Mouse (Mus musculus) limb, embryonic 11.5 days (tissue): Measurements from ENCODE around the gene Rpp25. TPM values are rescaled to one million over a fixed set of nuclear protein-coding genes. Genes with fewer than 3 reads are reported as not detected.

Source experiments
- ATAC-seq: fragments of 200-750 bp; cut with Nextera tagmentation; 2 replicates; pipeline ENCODE4 v1.8.0; 2017; ENCODE audit warnings: low read depth; ENCODE audit not compliant: insufficient number of reproducible peaks, low FRiP score, low TSS enrichment
- DNase-seq: peaks from one replicate; pipeline ENCODE4 v3.0.0-alpha.2; 2015; ENCODE audit warnings: low spot score
- H3K27ac ChIP-seq: fragments of 300-500 bp; sonication (generic); replicated peaks from 2 replicates; pipeline ENCODE4 v1.5.1; 2014; ENCODE audit warnings: low read depth, mild to moderate bottlenecking, low read length
- H3K27me3 ChIP-seq: fragments of 300-500 bp; sonication (generic); 2 replicates; pipeline ENCODE4 v1.6.1; 2014; ENCODE audit warnings: mild to moderate bottlenecking, low read length, mixed read lengths; ENCODE audit not compliant: control insufficient read depth, insufficient read depth
- H3K36me3 ChIP-seq: fragments of 300-500 bp; sonication (generic); 2 replicates; pipeline ENCODE4 v1.6.1; 2014; ENCODE audit warnings: mild to moderate bottlenecking, low read length, moderate library complexity, mixed read lengths; ENCODE audit not compliant: control insufficient read depth, insufficient read depth
- H3K4me1 ChIP-seq: fragments of 300-500 bp; sonication (generic); 2 replicates; pipeline ENCODE4 v1.6.1; 2014; ENCODE audit warnings: low read length, mixed read lengths; ENCODE audit not compliant: control insufficient read depth, insufficient read depth
- H3K4me2 ChIP-seq: fragments of 300-500 bp; sonication (generic); 2 replicates; pipeline ENCODE4 v1.6.1; 2014; ENCODE audit warnings: low read depth, mild to moderate bottlenecking, moderate library complexity; ENCODE audit not compliant: severe bottlenecking
- H3K4me3 ChIP-seq: fragments of 300-500 bp; sonication (generic); 2 replicates; pipeline ENCODE4 v1.5.1; 2014; ENCODE audit warnings: low read depth, low read length
- H3K9ac ChIP-seq: fragments of 300-500 bp; sonication (generic); 2 replicates; pipeline ENCODE4 v1.6.1; 2014; ENCODE audit warnings: mild to moderate bottlenecking, low read length
- H3K9me3 ChIP-seq: fragments of 300-500 bp; sonication (generic); 2 replicates; pipeline ENCODE4 v1.6.1; 2016; ENCODE audit warnings: low read length; ENCODE audit not compliant: control insufficient read depth
- WGBS: fragments of 180-500 bp; shearing (Covaris S2); extraction: QIAGEN DNeasy Blood & Tissue Kit; methylation state at CpG from one replicate; pipeline ENCODE4 v1.1.7; 2014; 5-methylcytosine and 5-hydroxymethylcytosine counted together
- polyA plus RNA-seq: library from polyadenylated mRNA; unstranded; fragments of >200 nt; fragmentation: Nextera tagmentation; extraction: Ambion mirVana; gene quantifications from 2 replicates; pipeline ENCODE4 v1.2.1, GENCODE M21; 2014

The Rpp25 gene
- polyA plus RNA-seq, 1 experiment from 2014 or later = 0.44 TPM

DNA sequence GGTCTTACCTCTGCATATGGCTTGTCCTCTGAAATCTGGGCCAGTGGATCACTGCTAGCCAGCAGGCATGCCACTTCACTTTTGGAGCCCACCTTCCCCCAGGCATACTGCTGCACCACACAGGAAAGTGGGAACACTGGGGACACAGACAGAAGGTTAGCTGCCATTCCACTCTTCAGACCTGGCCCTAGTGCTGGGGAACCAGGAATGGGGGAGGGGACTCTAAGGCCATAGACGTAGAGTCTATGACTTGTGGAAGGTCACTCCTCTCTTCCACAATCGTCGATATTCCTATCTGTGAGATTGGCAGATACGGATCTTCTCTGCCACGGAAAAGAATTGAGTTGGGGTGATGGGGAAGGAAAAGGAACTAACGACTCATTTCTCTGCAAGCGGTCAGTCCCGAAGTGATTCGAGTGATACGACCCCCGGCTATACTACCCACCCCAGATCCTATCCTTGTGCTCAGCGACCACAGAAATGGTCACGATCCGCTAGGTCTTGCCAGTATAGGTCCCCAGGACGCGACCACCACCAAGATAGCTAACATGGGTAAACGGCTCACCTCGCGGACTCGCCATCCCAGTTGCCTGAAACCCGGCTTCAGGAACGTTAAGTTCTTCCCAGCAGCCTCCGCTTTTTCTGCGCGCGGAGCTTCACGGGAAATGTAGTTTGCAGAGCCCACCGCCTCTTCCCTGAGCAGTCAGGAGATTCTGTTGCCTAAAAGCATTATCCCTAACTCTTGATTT lies 48.5 kb downstream of the Rpp25 start, which contains the start of gene Mpi:
Gene Mpi, minus strand, starts transcription at position 625 of the 749 bp plus-strand sequence.
- no peak for ATAC-seq
- Histone ChIP-seq H3K36me3 (peaks cover 15% of the 10 kb centered on the region; the same call in 1 of the 2 replicates), H3K4me2 (peak within 1 kb of the TSS; percentile 61), H3K4me3 (peak within 1 kb of the TSS; percentile 60), H3K27me3 (no peaks in the 10 kb centered on the region), H3K4me1 (peaks cover 4% of the 10 kb centered on the region), H3K9ac (peak within 1 kb of the TSS; percentile 69), H3K9me3 (no peaks in the 10 kb centered on the region), H3K27ac (no peak within 1 kb of the TSS)
- 3% methylated on average over 28 of the region's 28 CpGs for WGBS
- DNase-seq = peak; percentile 84

DNA sequence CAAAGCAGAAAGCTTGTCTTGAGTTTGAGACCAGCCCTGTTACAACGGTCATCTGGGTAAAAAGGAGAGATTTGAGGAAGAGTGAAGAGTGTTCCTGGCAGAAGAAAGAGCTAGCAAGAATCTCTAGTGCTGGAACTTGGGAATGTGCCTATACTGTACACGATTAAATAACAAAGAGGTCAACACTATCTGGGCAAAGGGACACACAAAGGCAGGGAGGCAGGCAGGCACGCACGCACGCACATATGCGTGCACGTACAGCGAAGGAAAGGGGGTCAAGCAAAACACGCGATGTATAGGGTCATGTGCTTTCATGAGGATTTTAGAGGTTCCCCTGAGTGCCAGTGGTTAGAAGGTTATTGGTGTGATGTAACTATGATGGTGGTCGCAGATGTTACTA lies 49.3 kb downstream of the Rpp25 start:
- H3K4me2 ChIP-seq = no peak overlapping the region
- peaks cover 11% of the 10 kb centered on the region; the same call in 1 of the 2 replicates for H3K36me3 ChIP-seq
- no peaks in the 10 kb centered on the region for H3K9me3 ChIP-seq
- no peak overlapping the region for H3K27ac ChIP-seq
- ATAC-seq (no peak), DNase-seq (no peak)
- H3K4me1 ChIP-seq = peaks cover 4% of the 10 kb centered on the region
- no peaks in the 10 kb centered on the region for H3K27me3 ChIP-seq
- H3K9ac ChIP-seq = no peak overlapping the region
- H3K4me3 ChIP-seq = no peak overlapping the region
- 73% methylated on average over 11 of the region's 11 CpGs for WGBS

DNA sequence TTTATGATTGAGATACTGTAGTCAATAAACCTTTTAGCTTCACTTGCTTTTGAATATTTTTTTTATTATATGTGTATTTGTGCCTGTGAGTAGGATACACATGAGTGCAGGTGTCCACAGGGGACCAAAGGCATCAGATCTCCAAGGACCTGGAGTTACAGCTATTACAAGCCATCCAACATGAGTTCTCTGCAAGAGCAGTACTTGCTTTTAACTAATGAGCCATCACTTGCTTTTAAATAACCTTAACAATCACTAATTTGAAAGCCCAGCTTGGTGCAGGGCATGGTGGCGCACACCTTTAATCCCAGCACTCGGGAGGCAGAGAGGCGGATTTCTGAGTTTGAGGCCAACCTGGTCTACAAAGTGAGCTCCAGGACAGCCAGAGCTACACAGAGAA lies 50.9 kb downstream of the Rpp25 start:
- WGBS = 40% methylated on average over 3 of the region's 3 CpGs
- H3K4me2 ChIP-seq = no peak overlapping the region
- H3K27me3 ChIP-seq = no peaks in the 10 kb centered on the region
- ATAC-seq (no peak), DNase-seq (no peak)
- H3K4me3 ChIP-seq = no peak overlapping the region
- H3K36me3 ChIP-seq = peaks cover 2% of the 10 kb centered on the region; the same call in 1 of the 2 replicates
- no peaks in the 10 kb centered on the region for H3K9me3 ChIP-seq
- H3K4me1 ChIP-seq = peaks cover 4% of the 10 kb centered on the region
- H3K9ac ChIP-seq = no peak overlapping the region
- no peak overlapping the region for H3K27ac ChIP-seq

Other genes starting within 250 kb of the Rpp25 start
- 13.9 and 15.6 TPM in 2 replicates for gene 1700017B05Rik, start 241.4 kb upstream of the Rpp25 start, polyA plus RNA-seq
- gene Ppcdc, start 63.9 kb upstream of the Rpp25 start, polyA plus RNA-seq = 26.5 and 32.2 TPM in 2 replicates
- 3.1 and 4.1 TPM in 2 replicates for gene Scamp5, start 36.0 kb upstream of the Rpp25 start, polyA plus RNA-seq
- 622 and 641 TPM in 2 replicates for gene Cox5a, start 17.2 kb downstream of the Rpp25 start, polyA plus RNA-seq
- gene Fam219b, start 33.5 kb downstream of the Rpp25 start, polyA plus RNA-seq = 16.8 and 17.8 TPM in 2 replicates
- 43.5 and 43.8 TPM in 2 replicates for gene Mpi, start 48.7 kb downstream of the Rpp25 start, polyA plus RNA-seq
- gene Scamp2, start 56.9 kb downstream of the Rpp25 start, polyA plus RNA-seq = 44.4 and 44.7 TPM in 2 replicates
- 9.7 and 9.8 TPM in 2 replicates for gene Ulk3, start 85.4 kb downstream of the Rpp25 start, polyA plus RNA-seq
- not detected in 2 replicates for gene Cplx3, start 102.3 kb downstream of the Rpp25 start, polyA plus RNA-seq
- gene Lman1l, start 116.7 kb downstream of the Rpp25 start, polyA plus RNA-seq = not detected in 2 replicates
- gene Csk, start 149.6 kb downstream of the Rpp25 start, polyA plus RNA-seq = 33.7 and 34.6 TPM in 2 replicates
- gene Cyp1a2, start 179.7 kb downstream of the Rpp25 start, polyA plus RNA-seq = not detected in 2 replicates
- not detected in 2 replicates for gene Cyp1a1, start 183.9 kb downstream of the Rpp25 start, polyA plus RNA-seq
- 29.2 and 31.7 TPM in 2 replicates for gene Edc3, start 204.5 kb downstream of the Rpp25 start, polyA plus RNA-seq